Mouse (Mus musculus): ENCODE measurements around the gene Tlx2. TPM values are rescaled to one million over a fixed set of nuclear protein-coding genes. Genes with fewer than 3 reads are reported as not detected.

The Tlx2 gene
- total and polyA plus RNA-seq, 3 experiments: not detected

- TF ChIP-seq MAX (IDR thresholded peaks at IDR 0.05; ENCODE audit: low read length) (no peak), EP300 (IDR thresholded peaks at IDR 0.05; ENCODE audit: low read length) (no peak), BHLHE40 (IDR thresholded peaks at IDR 0.05; ENCODE audit: low read depth, low read length) (no peak), POLR2A (IDR thresholded peaks at IDR 0.05; ENCODE audit: low read depth, low read length) (no peak), POLR2AphosphoS2 (IDR thresholded peaks at IDR 0.05; ENCODE audit: low read depth, low read length) (peak; percentile 81; the same call in 1 of the 2 replicates)
- H3K4me1 ChIP-seq (ENCODE audit: control insufficient read depth in 1 of 2, insufficient read depth in 2 of 2): peaks cover 7 to 53% of the 10 kb centered on the region in 2 experiments
- no peak overlapping the region for H3K27ac ChIP-seq (ENCODE audit: insufficient read depth, low read depth)
- in situ Hi-C loops (cut with MboI; ENCODE audit: low pct_ligation_motif_present, low pct_unique_long_range_greater_than_20kb, low sequenced_read_pairs): no loop called here
- no peak for DNase-seq (ENCODE audit: extremely low read depth)
- H3K9me3 ChIP-seq (replicated peaks; ENCODE audit: low read length): peaks cover 3% of the 10 kb centered on the region
- H3K9ac ChIP-seq (ENCODE audit: insufficient read depth, low read depth): no peak overlapping the region
- H3K4me3 ChIP-seq (replicated peaks in 1 of 3; ENCODE audit: low read depth in 2 of 3, low read length in 2 of 3, poor library complexity in 1 of 3): no peak overlapping the region
- no peaks in the 10 kb centered on the region for H3K27me3 ChIP-seq (replicated peaks)
- dilution Hi-C loops (cut with MboI; ENCODE audit: extremely low pct_ligation_motif_present, extremely low pct_unique_long_range_greater_than_20kb, low sequenced_read_pairs): no loop called here
- peaks cover 16 to 30% of the 10 kb centered on the region in 2 experiments for H3K36me3 ChIP-seq (replicated peaks in 1 of 2; ENCODE audit: control insufficient read depth in 1 of 2, insufficient read depth in 1 of 2, low read length in 1 of 2)
- no peak overlapping the region for H3K4me2 ChIP-seq (ENCODE audit: insufficient read depth, low read depth, poor library complexity, severe bottlenecking)
- H3K79me2 ChIP-seq (replicated peaks; ENCODE audit: control insufficient read depth, extremely low read depth, insufficient read depth, poor library complexity, severe bottlenecking): peaks cover 17% of the 10 kb centered on the region
Measured at GRCm38 (mm10) chr6:83049367-83049766, 20.7 kb downstream of the Tlx2 start.

GRCm38 (mm10) chr6:83044742-83045141 is 25.4 kb downstream of the Tlx2 start:
- peak; percentile 91 for DNase-seq (ENCODE audit: extremely low read depth)
- Histone ChIP-seq H3K4me2 (ENCODE audit: insufficient read depth, low read depth, poor library complexity, severe bottlenecking) (no peak overlapping the region), H3K27ac (ENCODE audit: insufficient read depth, low read depth) (no peak overlapping the region), H3K27me3 (replicated peaks) (no peaks in the 10 kb centered on the region), H3K4me1 (ENCODE audit: control insufficient read depth in 1 of 2, insufficient read depth in 2 of 2) (peaks cover 12 to 49% of the 10 kb centered on the region in 2 experiments), H3K36me3 (replicated peaks in 1 of 2; ENCODE audit: control insufficient read depth in 1 of 2, insufficient read depth in 1 of 2, low read length in 1 of 2) (peaks cover 0 to 3% of the 10 kb centered on the region in 2 experiments), H3K9ac (ENCODE audit: insufficient read depth, low read depth) (no peak overlapping the region), H3K4me3 (replicated peaks in 1 of 3; ENCODE audit: low read depth in 2 of 3, low read length in 2 of 3, poor library complexity in 1 of 3) (no peak overlapping the region), H3K9me3 (replicated peaks; ENCODE audit: low read length) (peaks cover 3% of the 10 kb centered on the region), H3K79me2 (replicated peaks; ENCODE audit: control insufficient read depth, extremely low read depth, insufficient read depth, poor library complexity, severe bottlenecking) (no peaks in the 10 kb centered on the region)
- in situ Hi-C loops (cut with MboI; ENCODE audit: low pct_ligation_motif_present, low pct_unique_long_range_greater_than_20kb, low sequenced_read_pairs): loop anchor here (5.0 kb wide), 1 partner anchor 37 kb away; no protein-coding TSS in a partner anchor
- dilution Hi-C loops (cut with MboI; ENCODE audit: extremely low pct_ligation_motif_present, extremely low pct_unique_long_range_greater_than_20kb, low sequenced_read_pairs): no loop called here
- TF ChIP-seq KAT2A (IDR thresholded peaks at IDR 0.05; ENCODE audit: insufficient replicate concordance, low read length) (no peak), ETS1 (conservative IDR thresholded peaks at IDR 0.05; ENCODE audit: low read depth, low read length) (peak; percentile 67), CTCF (conservative IDR thresholded peaks at IDR 0.05 in 1 of 2, IDR thresholded peaks at IDR 0.05 in 1 of 2; ENCODE audit: low read depth in 2 of 2, low read length in 2 of 2) (no peak), UBTF (IDR thresholded peaks at IDR 0.05; ENCODE audit: low read depth, low read length) (no peak), MYC (IDR thresholded peaks at IDR 0.05; ENCODE audit: low read depth, low read length) (peak; percentile 90), MAX (IDR thresholded peaks at IDR 0.05; ENCODE audit: low read length) (peak; percentile 87), BHLHE40 (IDR thresholded peaks at IDR 0.05; ENCODE audit: low read depth, low read length) (peak; percentile 81), JUND (conservative IDR thresholded peaks at IDR 0.05; ENCODE audit: low read depth, low read length) (peak; percentile 18; the same call in 1 of the 2 replicates), TCF12 (IDR thresholded peaks at IDR 0.05; ENCODE audit: low read depth, low read length) (0 out of 2 replicates have a peak, but pooled peaks have one; percentile 44), HCFC1 (IDR thresholded peaks at IDR 0.05; ENCODE audit: low read depth, low read length) (no peak), RCOR1 (conservative IDR thresholded peaks at IDR 0.05; ENCODE audit: low read depth, low read length) (no peak; the same call in 1 of the 2 replicates), MAFK (IDR thresholded peaks at IDR 0.05; ENCODE audit: insufficient replicate concordance, low read length) (no peak), IRF4 (IDR thresholded peaks at IDR 0.05; ENCODE audit: low read depth, low read length) (peak; percentile 53; the same call in 1 of the 2 replicates), CHD1 (IDR thresholded peaks at IDR 0.05; ENCODE audit: low read depth, low read length) (no peak), ELF1 (IDR thresholded peaks at IDR 0.05; ENCODE audit: low read depth, low read length) (0 out of 2 replicates have a peak, but pooled peaks have one; percentile 20), MEF2A (IDR thresholded peaks at IDR 0.05; ENCODE audit: borderline replicate concordance, low read depth, low read length) (no peak), EP300 (IDR thresholded peaks at IDR 0.05; ENCODE audit: low read length) (peak; percentile 82), ZMIZ1 (IDR thresholded peaks at IDR 0.05; ENCODE audit: low read depth, low read length) (no peak), POLR2AphosphoS2 (IDR thresholded peaks at IDR 0.05; ENCODE audit: low read depth, low read length) (no peak), ZKSCAN1 (IDR thresholded peaks at IDR 0.05; ENCODE audit: borderline replicate concordance, low read depth, low read length) (no peak), TBP (conservative IDR thresholded peaks at IDR 0.05; ENCODE audit: low read depth, low read length) (peak; percentile 82), NELFE (IDR thresholded peaks at IDR 0.05; ENCODE audit: low read depth, low read length) (0 out of 2 replicates have a peak, but pooled peaks have one; percentile 17), SIN3A (IDR thresholded peaks at IDR 0.05; ENCODE audit: low read length) (no peak), JUN (IDR thresholded peaks at IDR 0.05; ENCODE audit: insufficient read depth, low read depth, low read length) (no peak), POLR2A (IDR thresholded peaks at IDR 0.05; ENCODE audit: low read depth, low read length) (no peak), PAX5 (IDR thresholded peaks at IDR 0.05; ENCODE audit: low read length) (no peak), NRF1 (IDR thresholded peaks at IDR 0.05; ENCODE audit: low read depth, low read length) (no peak), E2F4 (IDR thresholded peaks at IDR 0.05; ENCODE audit: insufficient replicate concordance, low read depth, low read length) (no peak), SMC3 (IDR thresholded peaks at IDR 0.05; ENCODE audit: low read depth, low read length) (no peak), USF2 (conservative IDR thresholded peaks at IDR 0.05; ENCODE audit: low read depth, low read length) (no peak)

All from CH12.LX (cell line).